Mouse (Mus musculus) G1E (cell line): ENCODE measurements around the gene Chd8.

ENCODE experiments used
- CTCF ChIP-seq: IDR thresholded peaks from 2 replicates; pipeline ENCODE4 v1.5.1; 2012; ENCODE audit warnings: low read depth, low read length, inconsistent platforms, mixed read lengths
- GATA1 ChIP-seq: IDR thresholded peaks from 2 replicates; pipeline ENCODE4 v1.6.1; 2012; ENCODE audit warnings: borderline replicate concordance, low read length, inconsistent platforms, mixed read lengths
- POLR2AphosphoS5 ChIP-seq: IDR thresholded peaks from 2 replicates; pipeline ENCODE4 v1.6.1; 2012; ENCODE audit warnings: low read depth, low read length, inconsistent platforms; ENCODE audit not compliant: insufficient replicate concordance
- TAL1 ChIP-seq: conservative IDR thresholded peaks from 2 replicates; pipeline ENCODE4 v1.6.1; 2012; ENCODE audit warnings: low read depth, low read length, inconsistent platforms, mixed read lengths

DNA sequence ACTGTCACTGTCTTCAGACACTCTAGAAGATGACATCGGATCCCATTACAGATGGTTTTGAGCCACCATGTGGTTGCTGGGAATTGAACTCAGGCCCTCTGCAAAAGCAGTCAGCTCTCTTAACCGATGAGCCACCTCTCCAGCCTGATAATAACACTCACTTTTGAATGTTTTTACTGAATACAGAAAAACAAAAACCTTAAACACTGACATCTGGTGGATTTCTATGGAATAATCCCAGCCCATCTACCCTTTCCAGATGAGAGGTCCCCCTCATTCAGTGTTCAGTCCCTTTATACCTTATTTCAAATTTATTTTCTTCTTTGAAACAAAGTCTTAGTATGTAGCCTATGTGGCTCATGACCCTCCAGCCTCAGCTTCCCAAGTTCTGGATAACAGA, 68.1 kb downstream of the Chd8 start:
- TF ChIP-seq CTCF, result no peak
- TF ChIP-seq POLR2AphosphoS5, result no peak
- no peak for TF ChIP-seq GATA1
- no peak for TF ChIP-seq TAL1
